Mouse (Mus musculus) megakaryocyte, adult 5-6 weeks (primary cell): ENCODE data around the gene Naa25. TPM values are rescaled to one million over a fixed set of nuclear protein-coding genes. Genes with fewer than 3 reads are reported as not detected.

ENCODE experiments used
- total RNA-seq, 2 experiments: library from RNA; stranded (forward) in 1 of 2; stranded (reverse) in 1 of 2; fragments of 153-499, 151-499 nt in 1 of 2; fragments of 221-1000, 200-1000 nt in 1 of 2; gene quantifications; 2 replicates each; pipeline versions ENCODE4 v1.2.3 to v1.2.4; 2015 to 2017

Naa25 gene
- total RNA-seq, 2 experiments from 2014 or later: 13.3 to 25.6 TPM

Other genes starting within 250 kb of the Naa25 start
- 20.1 and 20.2 TPM in 2 replicates for gene Ptpn11, start 206.5 kb upstream of the Naa25 start, total RNA-seq (2015)
- gene Ptpn11, start 206.5 kb upstream of the Naa25 start, total RNA-seq (2017): 37.8 and 40.9 TPM in 2 replicates
- gene Rpl6, start 193.5 kb upstream of the Naa25 start, total RNA-seq (2015): 1,545 and 1,566 TPM in 2 replicates
- 945 and 954 TPM in 2 replicates for gene Rpl6, start 193.5 kb upstream of the Naa25 start, total RNA-seq (2017)
- 12.0 and 17.0 TPM in 2 replicates for gene Hectd4, start 177.7 kb upstream of the Naa25 start, total RNA-seq (2015)
- 8.6 and 15.2 TPM in 2 replicates for gene Hectd4, start 177.7 kb upstream of the Naa25 start, total RNA-seq (2017)
- 77.9 and 78.1 TPM in 2 replicates for gene Trafd1, start 12.3 kb upstream of the Naa25 start, total RNA-seq (2015)
- gene Trafd1, start 12.3 kb upstream of the Naa25 start, total RNA-seq (2017): 92.5 and 94.1 TPM in 2 replicates
- not detected in 2 replicates for gene Tmem116, start 54.0 kb downstream of the Naa25 start, total RNA-seq (2015)
- gene Tmem116, start 54.0 kb downstream of the Naa25 start, total RNA-seq (2017): not detected in 2 replicates
- gene Erp29, start 54.6 kb downstream of the Naa25 start, total RNA-seq (2015): 266 and 273 TPM in 2 replicates
- gene Erp29, start 54.6 kb downstream of the Naa25 start, total RNA-seq (2017): 936 and 1,238 TPM in 2 replicates
- gene Adam1b, start 105.5 kb downstream of the Naa25 start, total RNA-seq (2015): not detected in 2 replicates
- gene Adam1b, start 105.5 kb downstream of the Naa25 start, total RNA-seq (2017): 0.24 TPM in 1 of 2 replicates, not detected in the other
- gene Adam1a, start 147.5 kb downstream of the Naa25 start, total RNA-seq (2015): 2.1 and 3.1 TPM in 2 replicates
- gene Adam1a, start 147.5 kb downstream of the Naa25 start, total RNA-seq (2017): 2.2 and 3.1 TPM in 2 replicates
- gene Gm42878, start 147.5 kb downstream of the Naa25 start, total RNA-seq (2015): not detected in 2 replicates
- not detected in 2 replicates for gene Gm42878, start 147.5 kb downstream of the Naa25 start, total RNA-seq (2017)
- 105 and 106 TPM in 2 replicates for gene Mapkapk5, start 148.0 kb downstream of the Naa25 start, total RNA-seq (2015)
- gene Mapkapk5, start 148.0 kb downstream of the Naa25 start, total RNA-seq (2017): 99.1 and 108 TPM in 2 replicates
- 137 and 142 TPM in 2 replicates for gene Aldh2, start 195.9 kb downstream of the Naa25 start, total RNA-seq (2015)
- 505 and 509 TPM in 2 replicates for gene Aldh2, start 195.9 kb downstream of the Naa25 start, total RNA-seq (2017)
- gene Acad12, start 221.0 kb downstream of the Naa25 start, total RNA-seq (2015): 1.1 and 5.4 TPM in 2 replicates
- gene Acad12, start 221.0 kb downstream of the Naa25 start, total RNA-seq (2017): 2.1 and 5.5 TPM in 2 replicates